Mouse (Mus musculus) lung, postnatal 36 days (tissue): ENCODE results near the gene Hipk1.
"Not testable (repeated sequence)": the region's sequence is repeated elsewhere in the genome, so short reads cannot be mapped to it uniquely, and the experiment has no call there.

ENCODE experiments used
- DNase-seq: peaks from one replicate; pipeline ENCODE4 v3.0.0; 2022; ENCODE audit warnings: mixed read lengths

Gene Hipk1

DNA sequence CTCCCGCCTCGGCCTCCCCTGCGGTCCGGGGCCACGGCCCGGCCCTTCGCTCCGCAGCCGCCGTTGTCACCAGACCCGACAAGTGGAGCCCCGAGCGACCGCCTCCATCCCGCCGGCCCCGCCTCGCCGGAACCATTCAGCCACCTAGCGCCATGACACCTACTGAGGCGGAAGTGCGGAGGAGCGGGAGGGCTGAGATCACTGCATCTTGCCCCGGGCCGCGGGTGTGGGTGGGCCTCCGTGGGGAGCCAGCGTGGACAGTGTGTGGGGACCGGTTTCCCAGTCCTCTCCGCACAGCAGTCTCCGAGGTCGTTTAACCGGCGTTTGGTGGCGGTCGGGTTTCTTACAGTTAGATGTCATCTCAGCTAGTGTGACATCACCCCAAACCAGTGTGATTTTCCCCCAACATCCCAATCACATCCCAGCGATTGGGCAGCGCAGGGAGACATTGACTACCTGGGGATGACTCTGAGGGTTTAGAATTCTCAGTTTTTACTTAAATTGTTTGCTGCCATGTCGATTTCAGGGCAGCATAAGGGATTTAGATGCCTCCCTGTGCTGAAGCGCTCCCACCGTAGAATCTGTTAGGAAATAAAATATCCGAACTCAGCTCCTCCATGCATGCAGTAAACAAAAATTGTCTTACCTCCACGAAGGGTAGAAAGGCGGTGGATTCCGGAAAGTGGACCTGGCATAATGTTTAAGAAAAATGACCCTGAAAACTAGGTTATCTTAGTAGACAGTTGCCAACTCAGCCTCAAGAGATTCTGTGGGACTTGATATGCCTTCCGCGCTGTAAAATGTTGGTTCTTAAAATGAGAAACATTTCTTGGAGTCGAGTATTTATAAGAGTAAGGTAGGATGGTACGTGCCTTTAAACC, at the start of gene Hipk1:
TSS of gene Hipk1 (minus strand) at position 334 of the 881 bp plus-strand sequence.
- peak; percentile 97 for DNase-seq

DNA sequence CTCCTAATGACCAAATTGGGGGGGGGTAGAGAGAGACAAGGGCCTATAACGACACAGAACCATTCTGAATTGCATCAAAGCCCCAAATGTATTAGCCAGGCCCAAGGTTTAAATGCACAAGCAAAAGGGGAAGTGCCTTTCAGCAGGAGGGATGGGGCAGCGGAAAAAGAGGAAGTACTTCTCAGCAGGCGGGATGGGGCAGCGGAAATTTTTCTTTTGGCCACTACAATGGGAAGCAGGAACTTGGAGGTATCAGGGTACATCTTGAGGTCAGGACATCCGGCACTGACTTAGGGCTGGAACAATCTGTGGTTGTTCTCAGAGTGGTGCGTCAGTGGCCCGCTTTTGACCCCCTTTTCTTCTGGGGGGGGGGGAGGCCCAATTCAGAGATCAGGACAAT, 49.6 kb upstream of the Hipk1 start:
- DNase-seq = not testable (repeated sequence)

DNA sequence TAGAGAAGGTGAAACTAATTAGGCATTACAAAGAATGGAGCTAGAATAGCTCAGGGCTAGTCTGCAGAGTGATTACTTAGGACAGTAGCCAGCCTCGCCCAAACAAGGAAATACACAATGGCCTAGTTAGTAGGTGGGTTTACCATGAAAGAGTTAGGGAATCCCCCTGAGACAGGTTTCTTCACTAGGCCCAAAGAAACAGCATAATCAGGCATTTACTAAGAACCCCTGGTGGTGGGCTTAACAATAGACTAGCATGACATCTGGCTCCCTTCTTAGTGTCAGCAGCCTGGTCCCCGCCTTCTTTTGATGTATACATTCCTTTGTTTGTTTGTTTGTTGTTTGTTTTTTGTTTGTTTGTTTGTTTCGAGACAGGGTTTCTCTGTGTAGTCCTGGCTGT, 48.8 kb upstream of the Hipk1 start:
- DNase-seq = not testable (repeated sequence)

DNA sequence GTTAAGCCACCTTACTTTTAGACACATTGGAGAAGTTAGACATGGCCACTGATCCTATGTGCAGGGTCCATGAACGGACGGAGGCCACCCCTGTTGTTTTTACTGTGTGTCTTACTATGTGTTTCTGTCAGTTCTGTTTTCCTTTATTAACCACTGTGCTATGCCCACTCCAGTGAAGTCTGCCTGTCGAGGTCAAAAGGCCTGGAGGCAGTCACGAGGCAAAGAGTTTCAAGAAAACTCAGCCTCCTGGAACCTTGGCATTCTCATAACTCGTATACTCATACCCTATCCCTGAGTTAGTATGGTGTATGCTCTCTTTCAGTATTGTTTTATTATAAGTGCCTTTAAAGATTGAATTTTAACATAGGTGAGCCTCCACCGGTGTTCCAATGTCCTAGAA, 48.3 kb upstream of the Hipk1 start:
- DNase-seq = no peak

DNA sequence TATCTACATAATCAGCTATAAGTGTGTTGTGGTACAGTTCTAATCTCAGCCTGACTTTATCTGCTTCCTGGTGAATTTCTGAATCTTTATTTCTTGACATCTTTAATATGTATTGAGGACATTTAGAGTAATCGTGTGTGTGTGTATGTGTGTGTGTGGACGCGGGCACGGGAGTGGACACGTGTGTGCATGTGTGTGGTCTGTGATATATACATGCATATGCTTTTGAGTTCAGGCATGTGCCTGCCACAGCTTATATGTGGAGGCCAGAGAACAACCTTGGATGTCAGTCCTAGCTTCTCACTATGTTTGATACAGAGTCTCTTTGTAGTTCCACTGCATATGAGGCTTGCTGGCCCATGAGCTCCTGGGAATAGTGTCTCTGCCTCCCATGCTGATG, 45.1 kb upstream of the Hipk1 start:
- DNase-seq = no peak

DNA sequence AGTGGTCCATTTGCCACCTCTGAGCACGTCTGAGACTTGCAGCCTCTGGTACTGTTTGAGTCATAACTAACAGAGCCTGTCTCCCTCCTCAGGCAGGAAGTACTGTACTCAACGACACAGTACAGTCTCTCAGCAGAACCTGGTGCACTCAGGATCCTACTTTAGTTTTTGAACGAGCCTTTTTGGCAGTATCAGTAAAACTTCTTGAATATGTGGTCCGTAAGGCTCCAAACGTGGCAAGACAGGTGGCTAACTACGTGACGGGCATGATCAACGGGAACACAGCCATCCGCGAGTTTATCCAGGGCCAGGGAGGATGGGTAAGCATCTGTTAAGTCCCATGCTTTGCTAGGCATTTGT, 44.6 kb upstream of the Hipk1 start:
- no peak for DNase-seq

DNA sequence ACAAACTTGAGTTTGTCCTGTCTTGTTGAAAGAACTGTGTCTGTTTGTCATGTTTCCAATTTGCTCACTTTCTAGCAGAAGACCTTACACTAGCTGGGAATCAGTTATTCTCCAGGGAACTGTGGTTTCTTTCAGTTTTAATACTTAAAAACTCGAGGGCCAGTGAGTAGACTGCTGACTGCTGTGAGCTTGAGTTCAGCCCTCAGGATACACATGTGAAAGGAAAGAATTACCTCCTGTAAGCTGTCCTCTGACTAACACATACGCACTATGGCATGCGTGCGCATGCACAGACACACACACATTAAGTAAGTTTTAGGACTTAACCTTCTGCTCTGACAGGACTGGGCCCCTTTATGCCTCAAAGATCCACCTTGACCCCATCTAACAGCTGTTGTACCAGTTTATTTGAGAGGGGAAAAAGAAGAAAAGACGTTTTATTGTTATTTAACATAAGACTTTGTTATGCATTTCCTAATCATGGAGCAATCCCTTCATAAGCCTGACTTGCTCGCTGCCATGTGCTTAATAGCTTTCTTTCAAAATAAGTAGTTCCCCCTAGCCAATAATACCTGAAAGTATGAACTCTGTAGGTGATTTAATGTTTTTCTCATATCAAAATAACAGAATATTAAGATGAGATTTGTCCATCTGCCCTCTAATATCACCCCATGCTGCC, 44.0 kb upstream of the Hipk1 start:
- no peak for DNase-seq

DNA sequence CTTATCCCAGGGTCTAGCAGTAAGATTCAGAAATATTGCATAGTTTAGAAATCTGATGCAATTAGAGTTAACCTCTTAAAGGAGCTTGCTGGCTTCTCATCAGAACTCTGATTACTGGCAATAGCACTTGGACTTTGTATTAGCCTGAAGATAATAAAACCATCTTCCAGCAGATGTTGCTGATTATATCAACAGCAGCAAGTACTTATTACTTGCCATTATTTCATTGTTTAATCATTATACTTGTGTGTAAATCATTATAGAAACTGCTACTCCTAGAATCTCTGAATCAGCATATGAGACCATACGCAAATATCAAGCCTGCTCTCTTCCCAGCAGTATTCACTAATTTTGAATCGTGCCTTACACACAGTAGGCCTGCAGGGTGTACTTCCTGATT, 42.6 kb upstream of the Hipk1 start:
- no peak for DNase-seq

DNA sequence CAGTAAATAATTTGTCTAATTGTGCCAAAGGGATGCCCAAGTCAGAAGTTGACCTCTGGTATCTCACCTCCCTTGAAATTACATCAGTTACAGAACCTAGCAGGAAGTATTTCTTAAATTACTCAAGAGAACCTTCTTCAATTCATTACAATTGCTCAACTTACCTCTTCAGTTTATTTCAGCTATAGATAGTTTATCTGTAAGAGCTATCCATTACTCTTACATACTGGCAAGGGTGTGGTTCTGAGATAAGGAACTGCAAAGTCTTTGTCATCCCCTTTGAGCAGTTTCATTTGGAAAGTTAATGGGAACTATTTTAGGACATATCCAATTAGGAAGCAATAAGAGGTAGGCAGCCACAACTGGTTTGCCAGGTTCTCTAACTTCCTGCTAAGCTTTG, 41.1 kb upstream of the Hipk1 start, which contains the start of gene Bcl2l15:
TSS of gene Bcl2l15 (plus strand) at position 176 of the 400 bp plus-strand sequence.
- no peak for DNase-seq

DNA sequence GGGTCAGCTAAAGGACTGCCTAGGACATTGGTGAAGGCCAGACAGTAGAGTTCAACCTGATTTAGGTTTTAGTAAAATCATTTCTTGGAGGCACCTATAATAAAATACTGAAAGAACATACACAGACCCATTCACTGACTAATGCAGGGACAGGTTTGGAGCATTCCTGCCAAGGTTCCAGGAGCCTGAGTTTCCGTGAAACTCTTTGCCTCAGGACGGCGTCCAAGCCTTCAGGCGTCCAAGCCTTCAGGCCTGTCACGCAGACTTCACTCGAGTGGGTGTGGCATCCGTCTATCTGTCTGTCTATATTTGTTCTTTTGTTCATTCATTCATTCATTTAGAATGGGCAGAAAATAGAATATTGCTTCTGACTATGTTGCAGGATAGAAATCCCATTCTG, 39.8 kb upstream of the Hipk1 start:
- no peak for DNase-seq

DNA sequence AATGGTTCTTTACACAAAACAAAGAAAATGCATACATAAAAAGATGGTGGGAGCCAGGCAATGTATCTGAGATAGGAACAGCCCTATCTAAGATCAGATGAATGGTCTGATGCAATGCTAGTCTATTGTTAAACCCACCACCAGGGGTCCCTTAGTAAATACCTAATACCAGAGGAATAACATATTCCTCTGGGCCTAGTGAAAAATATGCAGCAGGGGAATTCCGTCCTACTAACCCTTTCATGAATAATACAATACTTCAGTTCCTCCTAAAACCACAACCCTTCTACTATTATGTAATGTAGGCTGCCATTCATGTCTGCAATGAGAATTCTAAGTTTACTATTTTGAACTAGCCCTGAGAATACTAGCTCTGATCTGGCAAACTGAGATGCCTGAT, 39.3 kb upstream of the Hipk1 start:
- not testable (repeated sequence) for DNase-seq

DNA sequence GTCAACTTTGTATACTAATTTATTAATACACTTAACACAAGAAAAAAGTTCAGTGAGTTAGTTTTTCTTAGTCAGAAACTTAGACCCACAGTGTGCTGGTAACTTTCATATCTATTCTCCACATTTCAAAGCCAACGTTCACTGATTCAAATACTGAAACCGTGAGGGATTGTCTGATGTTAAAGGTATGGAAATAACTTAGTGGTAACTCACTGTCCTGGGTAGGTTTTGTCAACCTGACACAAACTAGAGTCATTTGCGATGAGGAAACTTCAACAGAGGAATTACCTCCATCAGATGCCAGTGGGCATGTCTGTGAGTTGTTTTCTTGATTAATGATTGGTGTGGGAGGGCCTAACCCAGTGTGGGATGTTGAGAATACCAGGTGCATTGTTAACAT, 37.7 kb upstream of the Hipk1 start:
- no peak for DNase-seq

DNA sequence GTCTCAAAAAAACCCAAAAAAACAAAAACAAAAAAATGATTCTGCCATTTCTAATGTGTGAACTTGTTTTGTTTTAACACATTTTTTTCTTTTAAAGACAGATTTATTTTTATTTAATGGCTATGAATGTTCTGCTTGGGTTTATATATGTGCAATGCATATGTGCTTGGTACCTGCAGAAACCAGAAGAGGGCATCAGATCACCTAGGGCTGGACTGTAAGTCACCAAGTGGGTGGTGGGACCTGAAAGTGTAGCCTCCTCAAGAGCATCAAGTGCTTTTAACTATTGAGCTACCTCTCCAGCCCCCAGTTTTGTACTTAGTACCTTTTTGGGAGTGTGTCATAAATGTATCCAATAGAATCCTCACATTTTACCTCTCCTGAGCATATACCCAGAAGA, 36.2 kb upstream of the Hipk1 start:
- DNase-seq = no peak

DNA sequence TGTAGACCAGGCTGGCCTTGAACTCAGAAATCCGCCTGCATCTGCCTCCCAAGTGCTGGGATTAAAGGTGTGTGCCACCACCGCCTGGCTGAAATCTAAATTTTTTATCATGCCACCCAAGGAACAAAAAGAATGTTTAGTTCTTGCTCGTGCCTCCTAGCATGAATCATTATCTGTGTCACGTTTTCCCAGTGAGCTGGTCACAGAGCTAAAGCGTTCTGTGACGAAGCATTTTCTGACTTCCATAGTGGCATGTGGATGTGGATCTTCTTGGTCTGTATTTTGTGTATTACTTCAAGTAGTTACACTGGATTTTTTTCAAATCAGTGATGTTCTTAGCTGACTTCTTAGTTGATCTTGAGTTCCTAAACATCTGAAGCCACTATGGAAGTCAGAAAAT, 19.6 kb upstream of the Hipk1 start:
- no peak for DNase-seq

DNA sequence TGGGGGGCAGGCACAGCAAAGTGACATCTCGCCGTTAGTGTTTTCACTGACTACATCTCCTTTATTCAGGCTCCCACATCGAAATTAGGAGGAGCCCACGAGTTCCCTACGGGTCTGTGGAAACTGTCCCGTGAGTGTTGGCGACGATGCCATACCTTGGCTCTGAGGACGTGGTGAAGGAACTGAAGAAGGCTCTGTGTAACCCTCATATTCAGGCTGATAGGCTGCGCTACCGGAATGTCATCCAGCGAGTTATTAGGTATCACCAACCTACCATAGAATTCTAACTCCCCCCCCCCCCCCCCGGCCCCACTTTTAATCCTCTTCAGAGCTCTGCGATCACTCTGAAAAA, 18.4 kb upstream of the Hipk1 start:
- DNase-seq = no peak

DNA sequence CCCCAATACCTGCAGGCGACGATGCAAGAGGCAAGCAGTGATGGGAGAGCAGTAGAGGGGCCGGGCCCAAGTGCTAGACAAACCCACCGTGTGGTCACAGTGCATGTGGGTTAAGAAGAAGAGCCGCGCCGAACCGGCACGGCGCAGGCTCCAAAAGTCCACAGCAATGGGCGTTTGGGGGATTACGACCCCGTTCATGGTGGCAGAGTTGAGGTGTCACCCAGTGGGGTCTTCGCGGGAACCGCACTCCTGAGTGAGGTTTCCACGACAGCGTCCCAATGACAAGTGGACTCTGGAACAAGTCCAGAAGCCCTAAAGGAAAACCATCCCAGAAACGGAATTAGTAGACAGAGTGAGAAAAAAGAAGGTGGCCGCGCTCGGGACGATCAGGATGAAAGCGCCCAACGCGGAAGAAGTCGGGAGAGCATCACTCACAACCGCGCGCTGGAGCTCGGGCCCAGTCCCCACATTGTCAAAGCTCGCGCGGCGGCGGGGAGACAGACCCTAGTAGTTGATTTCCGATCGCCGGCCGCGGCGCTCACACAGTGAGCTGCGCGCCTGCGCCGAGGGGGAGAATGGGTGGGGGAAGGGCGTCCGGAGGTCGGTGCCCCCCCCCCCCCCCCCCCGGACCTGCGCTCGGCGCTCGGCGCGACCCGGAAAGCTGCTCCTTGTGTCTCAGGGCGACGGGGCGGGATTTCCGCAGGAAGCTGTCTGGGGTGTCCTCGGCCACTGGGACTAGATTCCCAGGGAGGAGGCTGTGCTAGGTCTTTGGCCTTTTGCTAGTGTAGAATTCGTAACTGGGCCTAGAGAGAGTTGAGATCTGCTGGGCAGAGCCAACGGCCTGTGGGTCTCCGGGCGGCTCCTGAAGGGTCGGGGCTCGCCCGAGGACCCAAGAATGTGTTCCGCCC, 17.8 kb upstream of the Hipk1 start, which contains the start of the genes Dclre1b, Ap4b1 and Gm43064:
TSS of gene Dclre1b (minus strand) at position 554 of the 908 bp plus-strand sequence.
TSS of gene Ap4b1 (plus strand) at position 630 of the 908 bp plus-strand sequence.
TSS of gene Gm43064 (plus strand) at position 683 of the 908 bp plus-strand sequence.
- peak; percentile 95 for DNase-seq

DNA sequence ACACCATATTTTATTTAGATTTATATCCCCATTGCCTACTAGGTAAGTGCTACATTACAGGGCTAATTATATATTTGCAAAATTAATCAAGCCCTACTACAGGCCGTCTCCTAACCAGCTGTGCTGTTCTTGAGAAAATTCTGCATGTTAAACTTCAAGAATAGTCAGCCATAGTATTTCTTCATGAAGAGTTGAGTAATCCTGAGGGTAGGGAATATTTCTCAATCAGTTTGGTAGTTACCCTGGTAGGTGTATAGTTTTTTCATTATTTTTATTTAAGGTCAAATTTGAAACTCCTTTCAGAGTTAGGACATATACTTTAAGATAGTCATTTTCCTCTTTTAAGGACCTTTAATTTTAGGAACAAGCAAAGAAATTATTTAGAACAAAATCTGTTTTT, 14.3 kb upstream of the Hipk1 start:
- no peak for DNase-seq

DNA sequence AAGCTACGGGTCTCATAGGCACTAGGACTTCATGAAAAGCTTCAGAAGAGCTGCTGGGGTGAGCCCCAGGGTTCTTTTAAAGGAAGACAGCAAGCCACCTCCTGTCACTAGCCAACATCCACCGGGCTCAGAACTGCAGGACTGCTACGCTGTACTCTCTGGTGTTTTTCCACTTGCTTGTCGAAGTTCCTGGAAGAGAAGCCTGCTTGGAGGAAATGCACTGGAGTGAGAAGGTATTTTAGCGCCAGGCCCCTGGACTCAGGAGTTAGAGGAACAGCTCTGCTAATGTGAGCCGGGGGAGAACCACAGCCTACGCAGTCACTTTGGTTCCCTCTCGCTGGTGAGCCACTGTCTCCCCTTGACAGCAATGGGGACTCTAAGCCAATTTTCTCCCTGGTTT, 11.5 kb upstream of the Hipk1 start:
- DNase-seq = peak; percentile 28

DNA sequence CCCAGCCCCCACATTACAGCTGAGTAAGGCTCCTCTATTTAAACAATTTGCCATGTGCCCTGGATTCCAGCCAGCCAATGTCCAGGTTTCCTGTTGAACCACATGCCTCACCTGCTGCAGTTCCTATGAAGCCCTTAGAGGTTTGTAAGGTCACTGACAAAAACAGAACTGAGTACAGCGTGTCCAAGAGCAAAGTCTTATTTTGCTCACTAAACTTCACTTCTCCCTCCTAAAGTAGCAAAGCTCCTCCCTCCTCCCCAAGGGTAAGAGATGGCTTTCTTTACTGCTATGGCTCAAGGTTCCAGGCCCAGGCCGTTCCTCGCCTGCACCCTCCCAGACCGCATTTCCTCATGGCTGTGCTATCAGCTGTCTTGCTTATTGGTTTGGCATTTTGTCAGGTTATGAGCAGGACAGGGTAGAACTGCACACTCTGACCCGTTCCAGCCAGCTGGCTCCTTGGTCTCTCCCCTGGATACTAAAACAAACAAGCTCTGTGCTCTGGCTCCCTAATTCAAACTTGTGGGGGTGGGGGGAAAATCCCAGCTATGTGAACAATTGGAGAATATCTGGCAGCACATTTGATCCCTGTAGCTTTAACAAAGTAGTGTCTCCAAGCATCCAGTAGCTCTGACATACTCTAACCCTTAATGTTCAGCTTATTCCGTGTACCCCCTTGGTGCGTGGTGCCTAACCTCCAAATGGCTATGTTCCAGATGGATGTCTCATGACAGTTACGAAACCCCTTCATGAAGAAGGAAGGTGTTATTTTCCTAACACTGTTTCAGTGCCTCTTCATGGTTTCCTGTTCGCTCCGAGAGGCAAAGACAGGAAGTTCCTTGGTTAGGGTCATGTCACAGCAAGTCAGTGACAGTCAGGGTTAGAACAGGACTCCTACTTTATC, 10.5 kb upstream of the Hipk1 start:
- DNase-seq = peak; percentile 94

DNA sequence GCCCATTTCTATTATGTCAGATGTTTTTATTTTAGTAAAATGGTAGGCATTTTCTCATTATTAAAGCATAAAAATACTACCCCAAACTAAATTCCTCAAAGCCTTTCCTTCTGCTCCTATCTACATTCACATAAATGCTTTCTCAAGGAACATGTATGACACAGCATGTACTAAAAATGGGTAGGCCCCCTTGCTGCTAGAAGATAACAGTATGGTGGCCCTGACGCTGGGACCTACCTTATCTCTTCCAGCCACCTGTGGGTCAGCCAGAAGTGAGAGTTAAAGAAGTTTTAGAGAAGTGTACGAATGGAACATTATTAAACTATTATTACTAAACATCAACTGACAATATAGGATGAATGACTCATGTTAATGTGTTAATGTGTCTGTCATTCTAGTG, 8.1 kb upstream of the Hipk1 start:
- no peak for DNase-seq

DNA sequence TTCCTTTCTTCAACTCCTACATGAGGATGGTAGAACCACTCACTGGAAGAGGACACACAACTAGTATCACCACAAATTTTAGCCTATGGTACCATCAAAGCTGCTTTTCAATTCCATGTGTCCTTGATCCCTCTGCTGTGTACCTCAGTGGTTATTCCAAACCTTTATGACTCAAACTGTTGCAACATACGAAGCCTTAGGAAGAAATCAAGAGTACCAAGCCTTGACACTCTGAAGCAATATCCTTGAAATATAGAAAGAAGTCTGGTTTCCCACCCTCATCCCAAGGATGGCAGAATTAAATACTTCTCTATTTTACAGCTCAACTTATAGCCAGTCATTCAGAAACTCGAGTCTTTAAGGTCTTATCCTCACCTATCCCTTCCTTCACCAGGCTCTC, 5.0 kb upstream of the Hipk1 start:
- no peak for DNase-seq

DNA sequence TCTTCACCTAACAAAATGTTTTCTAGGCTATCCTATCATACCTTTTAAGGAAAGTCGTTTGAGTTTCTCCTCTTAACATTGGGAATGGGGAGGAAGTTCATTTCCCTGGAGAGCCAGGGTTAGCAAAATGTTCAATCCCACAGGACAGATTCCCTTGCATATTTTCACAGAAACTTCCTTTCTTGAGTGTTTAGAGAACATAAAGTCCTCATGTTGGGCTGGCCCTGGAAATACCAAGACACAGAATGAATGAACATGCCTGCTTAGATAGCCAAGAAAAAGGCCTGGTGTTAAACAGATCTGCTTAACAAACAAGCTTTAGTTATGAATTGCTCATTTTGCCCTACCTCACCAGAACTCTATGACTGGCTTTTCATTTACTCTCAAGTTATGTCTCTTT, 1.2 kb upstream of the Hipk1 start:
- DNase-seq = no peak
